Mouse (Mus musculus): Measurements from ENCODE around the gene Gkap1.

DNA sequence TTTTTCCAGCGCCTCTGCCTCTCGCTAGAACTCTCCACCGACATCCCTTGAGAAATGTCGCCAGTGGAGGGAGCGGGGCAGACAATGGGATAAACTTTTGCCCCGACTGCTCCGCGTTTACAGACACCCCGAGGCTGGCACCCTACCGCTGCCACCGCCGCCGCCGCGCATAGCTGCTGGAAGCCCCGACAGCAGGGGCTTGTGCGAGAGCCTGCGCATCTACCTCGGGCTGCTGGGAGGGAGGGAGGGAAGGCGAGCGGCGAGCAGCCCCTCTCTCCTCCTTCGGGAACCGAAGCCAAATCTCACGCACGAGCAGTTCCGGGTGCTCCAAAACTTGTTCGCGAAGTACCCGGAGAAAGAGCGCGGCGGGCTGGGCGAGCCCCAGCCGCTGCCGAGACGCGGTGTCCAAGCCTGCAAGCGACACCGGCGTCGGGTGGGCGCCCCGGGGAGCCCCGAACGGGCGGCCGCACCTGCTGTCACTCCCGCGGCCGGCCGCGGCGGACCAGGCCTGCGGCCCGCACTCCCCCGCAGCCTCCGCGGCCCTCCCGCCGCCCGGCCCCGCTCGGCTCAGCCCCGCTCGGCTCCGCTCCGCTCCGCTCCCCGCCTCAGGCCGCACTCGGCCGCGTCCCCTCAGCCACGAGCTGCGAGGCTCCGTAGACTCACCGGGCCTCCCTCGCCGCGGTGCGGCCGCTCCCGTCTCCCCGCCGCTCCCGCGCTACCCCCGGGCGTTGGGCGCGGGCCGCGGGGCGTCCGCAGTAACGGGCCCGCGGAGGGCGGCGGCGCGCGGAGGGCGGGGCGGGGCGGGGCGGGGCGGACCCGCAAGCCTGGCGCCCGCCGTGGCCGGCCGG, 1.9 kb downstream of the Gkap1 start:
- TF ChIP-seq CTCF (IDR thresholded peaks at IDR 0.05; ENCODE audit: extremely low read depth, insufficient read length, insufficient replicate concordance, low read depth, low read length) (no peak), POLR2A (IDR thresholded peaks at IDR 0.05; ENCODE audit: low read depth, low read length) (no peak)

Data from small intestine, adult 2 months (tissue).